Mouse (Mus musculus): Measurements from ENCODE around the gene Zdhhc14.
A peak's percentile ranks its signal among the peaks of the same experiment; 100 is the strongest.

Zdhhc14 gene

DNA sequence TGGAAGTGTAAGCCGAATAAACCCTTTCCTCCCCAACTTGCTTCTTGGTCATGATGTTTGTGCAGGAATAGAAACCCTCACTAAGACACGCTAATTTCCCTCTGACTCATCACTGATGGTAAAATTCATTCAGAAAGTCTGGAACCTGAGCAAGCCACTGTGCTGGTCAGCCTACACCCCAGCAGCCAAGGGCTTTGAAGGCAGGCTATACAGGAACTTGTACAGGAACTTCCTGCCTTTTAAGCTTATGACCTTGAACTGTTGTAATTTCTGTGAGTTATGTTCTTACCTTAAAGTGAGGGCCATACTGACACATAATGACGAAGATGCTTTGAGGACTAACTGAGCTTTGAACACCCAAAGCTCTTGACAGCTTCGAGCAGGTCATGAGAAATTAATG, 67.9 kb downstream of the Zdhhc14 start:
- no peak for DNase-seq

DNA sequence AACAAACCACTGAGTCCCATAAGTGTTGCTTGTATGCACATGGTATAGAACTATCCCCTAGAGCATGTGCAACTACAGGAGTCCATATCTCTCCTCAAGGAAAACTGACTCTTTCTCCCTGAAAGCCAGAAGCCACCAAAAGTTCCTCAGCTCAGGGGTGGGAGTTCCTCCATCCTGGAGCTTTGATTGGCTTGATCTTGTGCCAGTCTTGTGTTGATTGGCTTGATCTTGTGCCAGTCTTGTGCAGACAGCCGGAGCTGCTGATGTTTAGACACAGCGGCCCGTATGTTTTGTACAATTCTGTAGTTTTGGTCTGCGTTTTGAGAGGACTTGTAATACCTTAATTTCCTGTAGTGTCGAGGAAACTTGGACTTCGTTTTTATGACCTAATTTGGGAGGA, 70.8 kb downstream of the Zdhhc14 start:
- peak; percentile 14 for DNase-seq

GRCm38 (mm10) chr17:5566006-5566405, 73.6 kb downstream of the Zdhhc14 start:
- DNase-seq = peak; percentile 30

- no peak for DNase-seq
These were observed 75.6 kb downstream of the Zdhhc14 start for GRCm38 (mm10) chr17:5567943-5568342.

- no peak for DNase-seq
These were observed 77.0 kb downstream of the Zdhhc14 start for GRCm38 (mm10) chr17:5569131-5570030.

DNA sequence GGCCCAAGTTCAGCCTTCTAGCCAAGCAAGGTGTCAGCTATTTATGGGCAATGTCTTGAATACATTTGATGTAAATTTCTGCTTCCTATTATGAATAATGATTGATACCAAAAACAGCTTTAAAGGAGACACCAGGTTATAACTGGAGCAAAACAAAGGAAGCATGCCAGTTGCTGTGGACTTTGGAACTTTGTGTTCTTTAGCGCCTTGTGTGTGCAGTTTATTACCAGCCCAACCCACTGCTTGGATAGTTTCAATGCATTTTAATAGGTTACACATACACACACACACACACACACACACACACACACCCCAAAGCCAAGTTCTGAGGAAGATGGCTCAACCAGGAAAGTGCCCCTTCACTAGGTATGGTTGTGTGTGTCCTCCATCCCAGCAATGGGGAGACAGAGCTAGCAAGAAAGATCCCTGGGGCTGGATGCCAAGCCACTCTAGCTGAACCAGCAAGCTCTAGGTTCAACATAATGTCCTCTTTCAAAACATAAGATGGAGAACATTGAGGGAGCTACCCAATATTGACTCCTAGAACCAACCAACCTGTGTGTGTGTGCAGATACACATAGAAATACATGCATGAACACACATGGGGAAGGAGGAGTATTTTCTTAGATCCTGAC, 79.9 kb downstream of the Zdhhc14 start:
- peak; percentile 12 for DNase-seq

GRCm38 (mm10) chr17:5572745-5573420, 80.5 kb downstream of the Zdhhc14 start:
- peak; percentile 70 for DNase-seq

DNA sequence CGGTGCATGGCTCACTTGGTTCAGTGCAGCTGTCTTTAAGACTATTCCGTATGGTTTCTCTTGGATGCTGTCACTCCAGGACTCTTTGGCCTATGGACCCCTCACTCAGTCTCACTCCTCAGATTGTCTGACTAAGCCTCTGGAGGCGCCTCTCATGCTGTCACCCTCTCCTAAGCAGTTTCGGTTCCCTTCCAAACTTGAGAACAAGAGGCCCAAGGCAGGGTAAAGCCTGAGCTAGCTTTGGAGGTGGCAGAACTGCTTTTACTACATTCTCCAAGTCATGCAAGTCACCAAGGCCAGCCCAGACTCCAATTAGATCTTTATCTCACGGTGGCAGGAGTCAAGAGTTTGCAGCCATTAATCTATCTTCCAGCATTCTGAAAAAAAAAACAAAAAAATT, 82.3 kb downstream of the Zdhhc14 start:
- DNase-seq = peak; percentile 19

- DNase-seq = peak; percentile 37
These were observed 83.2 kb downstream of the Zdhhc14 start for GRCm38 (mm10) chr17:5575518-5575917.

GRCm38 (mm10) chr17:5582232-5582631, 89.9 kb downstream of the Zdhhc14 start:
- no peak for DNase-seq

GRCm38 (mm10) chr17:5582937-5583336, 90.6 kb downstream of the Zdhhc14 start:
- no peak for DNase-seq

DNA sequence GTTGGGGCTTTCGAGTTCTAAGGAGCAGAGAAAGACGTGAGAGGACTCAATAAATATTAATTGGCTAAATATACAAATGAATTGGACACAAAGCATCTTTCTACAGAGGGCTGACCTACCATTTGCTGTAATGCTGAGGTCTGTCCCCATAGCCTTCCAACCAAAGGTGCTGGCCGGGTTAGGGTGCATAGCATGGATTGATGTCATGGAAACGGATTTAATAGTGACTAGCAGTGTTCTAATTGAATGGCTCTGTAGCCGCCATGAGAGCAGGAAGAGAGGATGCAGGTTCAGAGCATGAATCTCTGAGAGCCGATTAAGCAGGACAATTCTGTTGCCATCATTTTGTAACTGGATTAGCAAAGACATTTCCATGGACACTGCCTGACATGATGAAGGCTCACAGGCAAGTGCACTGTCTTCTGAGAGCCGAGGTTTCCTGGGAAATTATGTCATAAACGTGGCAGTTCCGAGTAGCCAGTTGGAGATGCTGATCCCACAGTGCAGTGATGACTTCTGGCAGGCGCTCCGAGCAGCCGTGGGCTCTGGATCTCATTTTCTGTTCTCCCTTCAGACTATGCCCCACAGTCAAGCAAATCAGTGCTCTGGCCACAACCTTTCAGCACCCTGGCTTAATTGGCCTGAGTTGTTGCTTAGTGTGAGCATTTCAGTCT, 91.3 kb downstream of the Zdhhc14 start:
- no peak for DNase-seq

- peak; percentile 40 for DNase-seq
These were observed 99.3 kb downstream of the Zdhhc14 start for GRCm38 (mm10) chr17:5591604-5592209.

DNA sequence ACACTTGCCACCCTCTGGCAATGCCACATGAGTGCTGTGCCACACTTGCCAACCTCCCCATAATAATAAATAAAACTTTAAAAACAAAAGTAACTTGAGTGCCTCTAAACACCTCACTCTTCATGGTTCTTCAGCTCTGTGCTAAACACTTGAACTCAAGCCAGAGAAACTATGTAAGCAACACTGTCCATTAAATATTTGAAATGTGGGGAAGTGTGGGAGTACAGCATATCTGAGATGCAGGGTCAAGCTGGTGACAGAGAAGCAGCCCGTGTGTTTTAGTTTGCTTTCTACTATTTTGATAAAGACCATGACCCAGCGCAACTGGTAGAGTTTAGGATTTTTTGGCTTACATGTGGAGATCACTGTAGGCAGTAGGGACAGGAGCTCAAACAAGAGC, 100.7 kb downstream of the Zdhhc14 start:
- no peak for DNase-seq

GRCm38 (mm10) chr17:5595068-5595467, 102.7 kb downstream of the Zdhhc14 start:
- no peak for DNase-seq

GRCm38 (mm10) chr17:5596490-5596889, 104.1 kb downstream of the Zdhhc14 start:
- DNase-seq = peak; percentile 40

DNA sequence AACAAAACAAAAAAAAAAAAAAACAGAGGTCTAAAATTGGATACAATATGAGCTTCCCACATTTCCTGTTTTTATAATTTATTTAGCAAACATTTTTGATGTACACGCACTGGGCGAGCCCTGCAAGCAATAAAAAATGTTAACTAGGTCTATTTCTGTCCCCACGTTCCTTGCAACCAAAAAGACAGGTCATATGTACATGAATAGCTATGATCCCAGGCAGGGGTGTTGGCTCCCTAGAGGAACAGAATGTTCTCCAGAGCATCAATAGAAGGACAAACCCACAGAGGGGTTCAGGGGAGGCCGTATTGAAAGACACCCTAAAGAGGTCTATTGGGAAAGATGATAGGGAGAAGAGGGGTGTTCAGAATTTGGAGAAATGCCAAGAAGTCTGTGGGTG, 106.6 kb downstream of the Zdhhc14 start:
- DNase-seq = no peak

- DNase-seq = no peak
These were observed 108.2 kb downstream of the Zdhhc14 start for GRCm38 (mm10) chr17:5600505-5601027.

DNA sequence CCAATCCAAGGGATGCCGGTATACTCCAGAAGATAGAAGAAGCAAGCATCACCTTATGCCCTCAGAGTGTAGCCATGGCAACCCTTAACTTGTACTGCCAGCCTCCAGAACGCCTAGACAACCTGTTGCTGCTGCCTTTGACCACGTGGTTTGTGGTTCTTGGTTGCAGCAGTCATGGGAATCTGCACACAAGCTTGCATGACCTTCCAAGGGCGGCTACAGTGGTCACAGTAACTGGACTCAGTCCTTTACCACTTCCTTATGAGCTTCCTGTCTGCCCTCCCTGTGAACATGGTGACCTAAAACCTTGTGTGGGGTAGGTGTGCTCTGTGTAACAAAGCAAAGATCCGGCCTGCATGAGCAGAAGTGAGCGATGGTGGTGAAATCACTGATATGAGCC, 109.6 kb downstream of the Zdhhc14 start:
- no peak for DNase-seq

DNA sequence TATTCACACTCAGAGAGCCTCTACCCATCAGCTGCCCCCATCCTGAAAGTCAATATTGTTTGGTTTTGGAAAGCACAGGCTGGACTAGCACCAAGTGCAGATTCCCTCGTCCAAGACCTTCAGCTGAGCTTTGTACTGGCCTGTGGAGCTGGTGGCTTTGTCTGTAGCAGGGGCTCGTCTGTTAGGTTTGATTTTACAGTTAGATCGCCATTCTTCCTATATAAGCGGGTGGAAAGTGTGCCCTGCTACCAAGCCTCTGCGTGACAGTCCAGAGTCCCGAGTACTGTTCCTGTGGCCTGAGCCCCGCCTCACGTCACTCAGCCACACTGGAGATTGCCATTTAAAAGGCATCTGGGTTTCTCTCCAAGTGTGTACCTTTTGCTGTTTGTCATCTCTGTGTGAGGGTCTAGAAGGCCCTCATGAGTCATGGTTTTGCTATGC, 113.8 kb downstream of the Zdhhc14 start:
- no peak for DNase-seq

DNA sequence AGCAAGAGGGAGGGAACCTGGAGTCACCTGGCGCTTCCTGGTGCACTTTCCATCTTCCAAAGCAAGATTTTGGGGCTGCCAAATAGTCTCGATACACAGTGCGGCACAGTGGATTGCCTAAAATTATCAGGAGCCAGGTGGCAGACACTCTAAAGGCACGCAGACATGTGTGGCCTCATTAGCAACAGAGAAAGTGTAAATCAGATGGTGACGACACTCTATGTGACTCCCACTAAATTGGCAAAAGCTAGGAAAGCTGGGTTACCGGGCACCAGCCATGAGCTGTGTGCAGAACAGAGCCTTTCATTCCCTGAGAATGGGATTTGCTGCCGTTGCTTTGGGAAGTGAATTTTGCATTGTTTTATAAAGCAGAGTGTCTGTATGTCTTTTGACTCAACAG, 115.0 kb downstream of the Zdhhc14 start:
- no peak for DNase-seq

DNA sequence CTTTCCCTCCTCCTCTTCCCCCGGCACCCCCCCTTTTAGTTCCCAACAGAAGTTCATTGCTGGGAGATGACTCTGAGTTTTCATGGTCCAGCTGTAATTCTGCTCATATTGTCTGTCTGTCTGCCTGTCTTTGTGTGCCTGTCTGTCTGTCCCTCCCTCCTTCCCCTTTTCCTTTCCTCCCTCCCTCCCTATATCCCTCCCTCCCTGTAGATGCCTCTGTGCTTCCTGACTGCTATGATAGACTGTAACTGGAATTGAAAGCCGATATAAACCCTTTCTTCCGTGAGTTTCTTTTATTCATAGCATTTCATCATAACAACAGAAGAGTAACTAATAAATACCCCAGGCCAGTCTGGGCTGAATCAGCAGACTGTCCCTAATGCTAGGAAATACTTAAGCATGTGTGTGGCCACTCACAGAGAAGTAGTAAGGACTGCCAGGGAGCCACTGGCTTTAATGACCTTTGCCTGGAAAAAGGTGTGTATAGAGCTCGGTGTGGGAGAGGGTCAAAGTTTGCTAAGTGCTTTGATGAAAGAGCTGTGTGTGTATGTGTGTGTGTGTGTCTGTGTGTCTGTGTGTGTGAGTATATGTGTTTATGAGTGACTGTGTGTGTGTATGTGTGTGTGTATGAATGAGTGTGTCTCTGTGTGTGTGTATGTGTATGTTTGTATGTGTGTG, 117.7 kb downstream of the Zdhhc14 start:
- DNase-seq = peak; percentile 46
